Mouse (Mus musculus): ENCODE measurements around the gene Kpna2.

DNA sequence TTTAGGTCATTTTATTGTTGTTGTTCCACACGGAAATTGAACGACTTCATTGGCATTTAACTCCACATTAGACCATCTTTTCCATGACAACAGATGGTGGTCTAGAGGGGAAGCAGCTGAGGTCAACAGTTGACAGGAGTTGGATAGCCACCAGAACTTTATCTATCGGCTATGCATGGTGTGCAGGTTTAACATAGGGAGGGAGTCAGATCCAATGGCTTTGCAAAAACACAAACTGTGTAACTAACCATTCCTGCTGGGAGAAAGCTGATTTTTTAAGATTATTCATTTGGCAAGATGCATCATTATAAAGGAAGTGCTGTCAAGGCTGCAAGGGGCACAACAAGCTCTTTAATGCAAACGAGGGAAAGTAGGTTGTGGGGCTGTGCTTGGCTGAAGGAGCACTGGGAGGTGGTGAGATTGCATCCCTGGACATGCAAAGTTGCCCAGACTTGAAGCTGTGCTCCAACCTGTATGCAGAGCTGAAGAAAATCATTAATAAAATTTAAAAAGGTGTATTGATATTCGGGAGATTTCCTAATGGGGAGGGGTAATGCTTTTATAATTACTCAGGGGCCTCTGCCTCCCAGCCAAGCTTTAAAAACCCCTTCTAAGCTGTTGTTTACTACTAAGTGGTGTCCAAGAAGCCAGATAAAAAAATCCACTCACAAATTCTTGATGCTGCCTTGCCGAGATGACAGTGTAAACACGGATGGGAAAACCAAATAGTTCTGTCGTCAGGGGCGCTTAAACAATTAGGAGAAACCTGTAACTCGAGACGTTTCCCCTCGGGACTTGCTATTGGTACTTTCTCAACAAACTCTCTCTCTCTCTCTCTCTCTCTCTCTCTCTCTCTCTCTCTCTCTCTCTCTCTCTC, 27.5 kb upstream of the Kpna2 start:
- TF ChIP-seq POLR2A (IDR thresholded peaks at IDR 0.05; ENCODE audit: control insufficient read depth, low read depth, low read length), result no peak
- TF ChIP-seq CTCF (IDR thresholded peaks at IDR 0.05; ENCODE audit: control insufficient read depth, insufficient read depth, insufficient replicate concordance, low read depth, low read length), result no peak
